Mouse (Mus musculus) olfactory bulb, adult 2 months (tissue): ENCODE measurements around the gene Hnrnpd. TPM values are rescaled to one million over a fixed set of nuclear protein-coding genes. Genes with fewer than 3 reads are reported as not detected.

Experiments
- H3K27ac ChIP-seq: fragments of 200-500 bp; 2 replicates; pipeline ENCODE4 v1.5.1; 2012; ENCODE audit warnings: low read depth, low read length; ENCODE audit not compliant: insufficient read depth
- H3K4me1 ChIP-seq: fragments of 200-500 bp; 2 replicates; pipeline ENCODE4 v1.6.1; 2012; ENCODE audit warnings: low read length; ENCODE audit not compliant: control insufficient read depth, insufficient read depth
- H3K4me3 ChIP-seq: fragments of 200-500 bp; 2 replicates; pipeline ENCODE4 v1.5.1; 2012; ENCODE audit warnings: mild to moderate bottlenecking, low read depth, low read length, moderate library complexity; ENCODE audit not compliant: insufficient read depth
- CTCF ChIP-seq: fragments of 200-500 bp; IDR thresholded peaks from 2 replicates; pipeline ENCODE4 v1.5.1; 2012; ENCODE audit warnings: low read depth, mild to moderate bottlenecking, low read length, moderate library complexity; ENCODE audit not compliant: insufficient read depth
- POLR2A ChIP-seq: fragments of 200-500 bp; IDR thresholded peaks from 2 replicates; pipeline ENCODE4 v1.6.1; 2012; ENCODE audit warnings: mild to moderate bottlenecking, low read depth, low read length, moderate library complexity; ENCODE audit not compliant: insufficient read depth
- WGBS: fragments of 180-500 bp; shearing (Covaris S2); methylation state at CpG from one replicate; pipeline ENCODE4 v1.1.7; 2018; 5-methylcytosine and 5-hydroxymethylcytosine counted together
- polyA plus RNA-seq: library from polyadenylated mRNA; stranded (reverse); fragments of >200 nt; gene quantifications from 2 replicates; pipeline ENCODE4 v1.2.4, GENCODE M21; 2012; ENCODE audit warnings: low replicate concordance; ENCODE audit not compliant: missing spikeins, insufficient read depth, insufficient read length

Gene Hnrnpd
- polyA plus RNA-seq, 1 experiment: not detected

GRCm38 (mm10) chr5:100003895-100004294, 25.2 kb upstream of the Hnrnpd start:
- H3K4me1 ChIP-seq: no peaks in the 10 kb centered on the region
- no peak overlapping the region for H3K4me3 ChIP-seq
- no peak overlapping the region for H3K27ac ChIP-seq
- TF ChIP-seq CTCF (no peak), POLR2A (no peak)
- 83% methylated on average over 4 of the region's 4 CpGs for WGBS

- Histone ChIP-seq H3K27ac (no peak overlapping the region), H3K4me3 (no peak overlapping the region), H3K4me1 (no peaks in the 10 kb centered on the region)
- TF ChIP-seq POLR2A: no peak
- TF ChIP-seq CTCF: no peak
- WGBS: 60% methylated on average over 8 of the region's 8 CpGs
Observed at GRCm38 (mm10) chr5:100000500-100000899, 21.8 kb upstream of the Hnrnpd start.

GRCm38 (mm10) chr5:100000048-100000447, 21.3 kb upstream of the Hnrnpd start:
- TF ChIP-seq CTCF: no peak
- no peak for TF ChIP-seq POLR2A
- no peaks in the 10 kb centered on the region for H3K4me1 ChIP-seq
- WGBS: 80% methylated on average over 7 of the region's 7 CpGs
- no peak overlapping the region for H3K4me3 ChIP-seq
- H3K27ac ChIP-seq: no peak overlapping the region

GRCm38 (mm10) chr5:99994680-99995079, 15.9 kb upstream of the Hnrnpd start:
- no peak for TF ChIP-seq POLR2A
- no peak for TF ChIP-seq CTCF
- 94% methylated on average over 3 of the region's 3 CpGs for WGBS

GRCm38 (mm10) chr5:99994166-99994565, 15.4 kb upstream of the Hnrnpd start:
- 86% methylated on average over 3 of the region's 3 CpGs for WGBS
- no peak for TF ChIP-seq POLR2A
- TF ChIP-seq CTCF: no peak
- no peaks in the 10 kb centered on the region for H3K4me1 ChIP-seq

More at GRCm38 (mm10) chr5:99994680-99995079, 15.9 kb upstream of the Hnrnpd start:
- no peak overlapping the region for H3K4me3 ChIP-seq
- no peak overlapping the region for H3K27ac ChIP-seq
- H3K4me1 ChIP-seq: no peaks in the 10 kb centered on the region

GRCm38 (mm10) chr5:99983452-99984061, 4.8 kb upstream of the Hnrnpd start:
- no peak for TF ChIP-seq CTCF
- no peak for TF ChIP-seq POLR2A
- no peak overlapping the region for H3K27ac ChIP-seq
- H3K4me1 ChIP-seq: no peaks in the 10 kb centered on the region
- no peak overlapping the region for H3K4me3 ChIP-seq
- 89% methylated on average over 9 of the region's 9 CpGs for WGBS

More at GRCm38 (mm10) chr5:99994166-99994565, 15.4 kb upstream of the Hnrnpd start:
- Histone ChIP-seq H3K4me3 (no peak overlapping the region), H3K27ac (no peak overlapping the region)

- TF ChIP-seq POLR2A: no peak
- TF ChIP-seq CTCF: no peak
- peak overlapping the region; percentile 94 for H3K4me3 ChIP-seq
- H3K4me1 ChIP-seq: peaks cover 2% of the 10 kb centered on the region; the same call in 1 of the 2 replicates
- H3K27ac ChIP-seq: peak overlapping the region; percentile 67
- WGBS: 1% methylated on average over 48 of the region's 50 CpGs
Observed at GRCm38 (mm10) chr5:99977516-99978301, 1.0 kb downstream of the Hnrnpd start.

GRCm38 (mm10) chr5:99976334-99976955, 2.3 kb downstream of the Hnrnpd start:
- Histone ChIP-seq H3K4me1 (peaks cover 2% of the 10 kb centered on the region; the same call in 1 of the 2 replicates), H3K27ac (no peak overlapping the region), H3K4me3 (0 out of 2 replicates have a peak overlapping the region, but pooled peaks have one; percentile 10)
- 2% methylated on average over 8 of the region's 8 CpGs for WGBS
- no peak for TF ChIP-seq POLR2A
- TF ChIP-seq CTCF: no peak

- TF ChIP-seq CTCF (no peak), POLR2A (no peak)
- 27% methylated on average over 1 of the region's 1 CpGs for WGBS
- Histone ChIP-seq H3K4me3 (no peak overlapping the region), H3K4me1 (peaks cover 2% of the 10 kb centered on the region; the same call in 1 of the 2 replicates), H3K27ac (no peak overlapping the region)
Observed at GRCm38 (mm10) chr5:99975776-99976175, 3.0 kb downstream of the Hnrnpd start.
